Mouse (Mus musculus): Measurements from ENCODE around the gene Arl3. TPM values are rescaled to one million over a fixed set of nuclear protein-coding genes. Genes with fewer than 3 reads are reported as not detected.

The Arl3 gene
- polyA plus RNA-seq, 1 experiment from 2014 or later: 246 TPM

DNA sequence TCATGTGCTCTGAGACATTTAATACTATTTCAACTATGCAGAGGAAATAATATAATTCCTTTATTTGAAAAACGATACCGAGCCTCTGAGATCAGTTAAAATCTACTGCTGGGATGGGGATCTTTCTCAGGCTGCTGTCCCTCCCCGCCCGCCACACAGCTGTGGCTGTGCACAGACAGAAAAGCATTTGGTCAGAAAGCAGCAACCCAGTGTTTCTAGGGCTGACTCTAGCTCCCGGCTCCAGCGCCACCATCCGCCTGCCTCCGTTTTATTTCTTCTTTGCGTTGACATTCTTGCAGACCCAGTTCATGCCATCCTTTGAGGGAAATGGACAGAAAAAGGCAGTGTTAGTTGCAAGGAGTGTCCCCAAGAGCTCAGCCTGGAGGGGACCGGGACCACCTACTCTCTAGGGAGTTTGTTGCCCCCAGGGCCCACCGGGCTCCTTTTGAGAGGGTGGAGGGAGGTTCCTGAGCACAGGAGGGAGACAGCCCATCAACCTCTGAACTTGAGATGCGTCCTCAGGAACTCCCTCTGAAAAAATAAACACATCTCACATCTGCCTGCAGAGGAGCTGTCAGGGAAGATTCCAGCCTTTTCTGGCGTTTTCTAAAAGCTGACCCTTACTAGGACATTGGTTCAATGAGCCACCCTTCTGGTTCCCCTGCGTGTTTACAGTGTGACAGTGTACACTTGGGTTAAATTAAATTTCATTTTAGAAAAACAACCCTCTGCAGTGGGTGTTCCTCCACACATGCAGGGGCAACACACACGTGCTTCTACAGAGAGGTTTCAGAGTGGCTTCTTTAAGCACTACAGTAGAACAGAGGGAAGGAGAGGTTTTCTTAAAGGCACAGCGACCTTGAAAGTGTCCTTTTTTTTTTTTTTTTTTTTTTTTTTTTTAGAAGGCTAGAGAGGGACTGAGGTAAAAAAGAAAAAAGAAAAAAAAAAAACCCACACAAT is 41.6 kb downstream of the Arl3 start:
- Histone ChIP-seq H3K9me3 (ENCODE audit: control insufficient read depth, low read length) (no peaks in the 10 kb centered on the region), H3K9ac (replicated peaks; ENCODE audit: low read depth, low read length) (peak overlapping the region; percentile 23), H3K4me1 (replicated peaks; ENCODE audit: control insufficient read depth, insufficient read depth, low read length) (peaks cover 67% of the 10 kb centered on the region), H3K27me3 (replicated peaks; ENCODE audit: control insufficient read depth, insufficient read depth, low read length) (no peaks in the 10 kb centered on the region), H3K36me3 (ENCODE audit: control insufficient read depth, insufficient read depth) (peaks cover 3% of the 10 kb centered on the region; the same call in 1 of the 2 replicates), H3K4me2 (ENCODE audit: low read length) (peak overlapping the region; percentile 20; the same call in 1 of the 2 replicates), H3K27ac (ENCODE audit: low read length) (peak overlapping the region; percentile 26), H3K4me3 (replicated peaks; ENCODE audit: low read length) (no peak overlapping the region)
- WGBS: 15% methylated on average over 16 of the region's 16 CpGs
- no peak for ATAC-seq

DNA sequence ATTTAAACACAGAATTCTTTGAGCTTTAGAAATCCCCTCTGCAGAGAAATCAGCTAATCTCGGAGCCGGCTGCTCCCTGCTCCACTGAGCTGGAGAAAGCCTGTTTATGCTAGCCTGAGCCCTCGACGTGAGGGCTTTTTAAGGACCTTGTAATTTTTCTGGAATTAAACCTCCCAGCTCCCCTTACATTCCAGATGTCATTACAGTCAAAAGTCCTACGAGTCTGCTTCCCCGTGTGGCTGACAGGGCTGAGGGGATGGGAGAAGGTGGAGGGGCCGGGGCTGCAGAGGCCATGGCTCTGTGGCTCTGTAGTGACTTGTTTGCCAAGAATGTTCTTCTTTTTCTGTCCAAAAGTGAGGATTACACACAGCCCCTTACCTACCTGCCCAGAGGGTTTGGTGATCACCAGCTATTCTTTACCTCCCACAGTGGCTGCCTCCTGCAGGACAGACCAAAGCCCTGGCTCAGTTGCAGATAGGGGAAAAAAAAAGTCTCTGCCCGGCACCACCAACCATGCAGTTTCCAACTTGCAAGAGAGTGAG is 42.5 kb downstream of the Arl3 start:
- Histone ChIP-seq H3K9me3 (ENCODE audit: control insufficient read depth, low read length) (no peaks in the 10 kb centered on the region), H3K27ac (ENCODE audit: low read length) (peak overlapping the region; percentile 85), H3K27me3 (replicated peaks; ENCODE audit: control insufficient read depth, insufficient read depth, low read length) (no peaks in the 10 kb centered on the region), H3K9ac (replicated peaks; ENCODE audit: low read depth, low read length) (0 out of 2 replicates have a peak overlapping the region, but pooled peaks have one; percentile 30), H3K4me1 (replicated peaks; ENCODE audit: control insufficient read depth, insufficient read depth, low read length) (peaks cover 75% of the 10 kb centered on the region), H3K4me3 (replicated peaks; ENCODE audit: low read length) (no peak overlapping the region), H3K36me3 (ENCODE audit: control insufficient read depth, insufficient read depth) (no peaks in the 10 kb centered on the region), H3K4me2 (ENCODE audit: low read length) (no peak overlapping the region)
- 24% methylated on average over 8 of the region's 8 CpGs for WGBS
- ATAC-seq: no peak

DNA sequence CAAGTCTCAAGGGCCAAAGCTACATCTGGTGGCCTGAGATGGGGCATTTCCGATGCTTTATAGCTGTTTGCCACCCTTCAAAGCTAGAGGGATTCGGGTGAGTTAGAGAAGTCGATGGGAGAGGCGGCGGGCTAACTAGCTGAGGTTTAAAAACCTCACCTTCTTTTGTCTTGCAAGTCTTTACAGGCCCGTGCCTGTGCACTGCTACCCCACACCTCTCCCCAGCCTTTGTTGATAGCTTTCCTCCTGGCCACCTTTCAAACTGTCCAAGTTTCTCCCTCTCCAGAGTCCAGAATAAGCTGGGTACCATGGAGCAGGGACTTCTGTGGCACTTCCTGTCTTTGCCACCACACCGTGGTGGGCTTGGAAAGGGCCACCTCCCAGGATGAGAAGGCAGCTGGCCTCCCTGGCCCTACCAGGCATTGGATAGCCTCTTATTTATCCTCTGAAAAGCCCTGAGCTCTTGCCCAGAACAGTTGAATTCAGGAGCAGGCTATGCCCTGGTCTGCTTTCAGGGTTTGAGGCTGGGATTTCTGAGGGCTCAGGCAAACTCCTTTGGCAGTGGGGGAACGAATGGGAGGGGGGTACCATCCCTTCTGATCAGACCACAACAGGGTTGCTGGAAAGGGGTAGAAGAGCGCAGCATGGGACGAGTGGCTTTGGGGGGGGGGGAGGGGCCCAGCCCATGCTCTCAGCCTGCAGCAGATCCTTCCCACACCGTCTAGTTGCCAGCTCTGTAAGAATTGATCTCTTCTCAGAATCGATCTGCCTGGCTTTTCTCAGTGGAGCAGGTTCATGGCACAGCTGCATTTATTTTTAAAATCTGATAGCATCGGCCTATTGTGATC is 43.2 kb downstream of the Arl3 start:
- H3K4me3 ChIP-seq (replicated peaks; ENCODE audit: low read length): no peak overlapping the region
- peak overlapping the region; percentile 85 for H3K27ac ChIP-seq (ENCODE audit: low read length)
- H3K36me3 ChIP-seq (ENCODE audit: control insufficient read depth, insufficient read depth): no peaks in the 10 kb centered on the region
- peaks cover 82% of the 10 kb centered on the region for H3K4me1 ChIP-seq (replicated peaks; ENCODE audit: control insufficient read depth, insufficient read depth, low read length)
- H3K27me3 ChIP-seq (replicated peaks; ENCODE audit: control insufficient read depth, insufficient read depth, low read length): no peaks in the 10 kb centered on the region
- no peaks in the 10 kb centered on the region for H3K9me3 ChIP-seq (ENCODE audit: control insufficient read depth, low read length)
- H3K4me2 ChIP-seq (ENCODE audit: low read length): peak overlapping the region; percentile 70; the same call in 1 of the 2 replicates
- H3K9ac ChIP-seq (replicated peaks; ENCODE audit: low read depth, low read length): peak overlapping the region; percentile 30; the same call in 1 of the 2 replicates
- WGBS: 14% methylated on average over 13 of the region's 13 CpGs
- 0 out of 2 replicates have a peak, but pooled peaks have one; percentile 2 for ATAC-seq

DNA sequence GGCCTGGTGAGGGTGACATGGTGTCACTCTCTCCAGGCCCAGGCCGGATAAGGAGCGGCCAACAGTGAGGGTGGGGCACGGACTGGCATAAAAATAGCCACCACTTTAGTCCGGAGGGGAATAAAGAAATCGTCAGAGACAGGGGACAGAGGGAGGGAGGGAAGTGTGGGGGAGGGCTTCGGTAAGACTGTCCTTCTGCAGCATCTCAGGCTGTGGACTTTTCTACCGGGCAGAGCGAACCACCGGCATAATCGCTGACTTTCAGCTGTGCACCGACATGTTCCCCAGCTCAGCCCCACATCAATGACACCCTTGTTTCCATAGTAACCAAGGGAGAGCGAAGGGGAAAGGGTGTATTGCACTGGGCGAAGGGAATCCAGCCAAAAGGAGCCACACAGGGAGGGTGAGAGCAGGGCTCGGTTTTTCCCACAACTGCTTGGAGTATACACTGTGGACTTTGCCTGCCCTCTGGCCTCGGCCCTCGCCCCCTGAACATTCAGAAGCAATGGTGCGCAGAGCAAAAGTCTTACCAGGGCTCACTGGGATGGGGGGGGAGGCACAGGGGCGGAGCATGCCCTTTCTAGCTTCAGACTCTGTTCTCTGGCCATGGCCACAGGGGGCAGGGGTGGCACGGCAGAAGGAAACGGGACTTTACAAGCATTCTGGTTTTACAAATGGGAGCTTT is 44.3 kb downstream of the Arl3 start:
- WGBS: under 1% methylated on average over 20 of the region's 20 CpGs
- Histone ChIP-seq H3K4me2 (ENCODE audit: low read length) (peak overlapping the region; percentile 70), H3K27me3 (replicated peaks; ENCODE audit: control insufficient read depth, insufficient read depth, low read length) (no peaks in the 10 kb centered on the region), H3K36me3 (ENCODE audit: control insufficient read depth, insufficient read depth) (no peaks in the 10 kb centered on the region), H3K4me3 (replicated peaks; ENCODE audit: low read length) (peak overlapping the region; percentile 36), H3K27ac (ENCODE audit: low read length) (peak overlapping the region; percentile 85), H3K9me3 (ENCODE audit: control insufficient read depth, low read length) (no peaks in the 10 kb centered on the region), H3K9ac (replicated peaks; ENCODE audit: low read depth, low read length) (peak overlapping the region; percentile 56), H3K4me1 (replicated peaks; ENCODE audit: control insufficient read depth, insufficient read depth, low read length) (peaks cover 93% of the 10 kb centered on the region)
- ATAC-seq: peak; percentile 63

DNA sequence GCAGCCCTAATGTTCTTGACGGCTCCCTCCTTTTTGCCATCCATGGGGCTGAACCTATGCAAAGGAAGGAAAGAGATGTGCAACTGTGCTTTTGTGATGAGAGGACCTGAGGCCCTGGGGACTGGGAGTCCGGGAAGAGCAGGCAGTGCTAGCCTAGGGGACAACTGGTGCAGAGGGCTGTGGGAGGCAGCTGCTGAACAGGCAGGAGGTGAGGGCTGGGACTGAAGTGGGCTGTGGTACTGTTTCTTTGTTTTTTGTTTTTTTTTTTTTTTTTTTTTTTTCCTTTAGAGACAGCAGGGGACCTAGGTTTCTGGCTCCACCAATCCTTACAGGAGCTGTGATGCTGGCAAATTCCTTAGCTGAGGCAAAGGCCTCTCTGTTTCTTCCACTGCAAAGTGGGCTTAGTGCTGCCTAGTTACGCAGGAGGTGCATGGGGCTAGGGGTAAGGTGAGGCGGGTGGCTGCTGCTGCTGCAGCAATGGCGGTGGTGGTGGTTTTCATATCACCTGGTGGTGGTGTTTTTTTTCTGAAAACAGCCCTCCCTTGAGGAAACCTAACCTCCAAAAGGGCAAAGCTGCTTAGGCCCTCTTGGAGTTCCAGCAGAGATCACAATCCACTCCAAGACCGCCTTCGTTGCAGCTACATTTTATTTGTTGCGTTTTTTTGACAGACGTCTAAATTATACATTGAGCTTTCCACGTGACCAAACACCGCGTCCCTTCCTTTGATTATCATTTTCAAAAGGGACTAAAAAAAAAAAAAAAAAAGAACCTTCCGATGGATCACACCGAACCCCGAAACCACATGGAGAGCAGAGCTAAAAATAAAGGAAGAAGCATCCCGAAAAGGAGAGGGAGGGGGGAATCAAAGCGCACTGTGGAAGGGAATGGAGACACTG is 45.1 kb downstream of the Arl3 start:
- WGBS: 9% methylated on average over 17 of the region's 17 CpGs
- no peak for ATAC-seq
- H3K4me2 ChIP-seq (ENCODE audit: low read length): peak overlapping the region; percentile 70
- H3K4me3 ChIP-seq (replicated peaks; ENCODE audit: low read length): peak overlapping the region; percentile 36
- peak overlapping the region; percentile 85 for H3K27ac ChIP-seq (ENCODE audit: low read length)
- H3K9me3 ChIP-seq (ENCODE audit: control insufficient read depth, low read length): no peaks in the 10 kb centered on the region
- peak overlapping the region; percentile 56 for H3K9ac ChIP-seq (replicated peaks; ENCODE audit: low read depth, low read length)
- peaks cover 98% of the 10 kb centered on the region for H3K4me1 ChIP-seq (replicated peaks; ENCODE audit: control insufficient read depth, insufficient read depth, low read length)
- H3K27me3 ChIP-seq (replicated peaks; ENCODE audit: control insufficient read depth, insufficient read depth, low read length): no peaks in the 10 kb centered on the region
- H3K36me3 ChIP-seq (ENCODE audit: control insufficient read depth, insufficient read depth): no peaks in the 10 kb centered on the region

DNA sequence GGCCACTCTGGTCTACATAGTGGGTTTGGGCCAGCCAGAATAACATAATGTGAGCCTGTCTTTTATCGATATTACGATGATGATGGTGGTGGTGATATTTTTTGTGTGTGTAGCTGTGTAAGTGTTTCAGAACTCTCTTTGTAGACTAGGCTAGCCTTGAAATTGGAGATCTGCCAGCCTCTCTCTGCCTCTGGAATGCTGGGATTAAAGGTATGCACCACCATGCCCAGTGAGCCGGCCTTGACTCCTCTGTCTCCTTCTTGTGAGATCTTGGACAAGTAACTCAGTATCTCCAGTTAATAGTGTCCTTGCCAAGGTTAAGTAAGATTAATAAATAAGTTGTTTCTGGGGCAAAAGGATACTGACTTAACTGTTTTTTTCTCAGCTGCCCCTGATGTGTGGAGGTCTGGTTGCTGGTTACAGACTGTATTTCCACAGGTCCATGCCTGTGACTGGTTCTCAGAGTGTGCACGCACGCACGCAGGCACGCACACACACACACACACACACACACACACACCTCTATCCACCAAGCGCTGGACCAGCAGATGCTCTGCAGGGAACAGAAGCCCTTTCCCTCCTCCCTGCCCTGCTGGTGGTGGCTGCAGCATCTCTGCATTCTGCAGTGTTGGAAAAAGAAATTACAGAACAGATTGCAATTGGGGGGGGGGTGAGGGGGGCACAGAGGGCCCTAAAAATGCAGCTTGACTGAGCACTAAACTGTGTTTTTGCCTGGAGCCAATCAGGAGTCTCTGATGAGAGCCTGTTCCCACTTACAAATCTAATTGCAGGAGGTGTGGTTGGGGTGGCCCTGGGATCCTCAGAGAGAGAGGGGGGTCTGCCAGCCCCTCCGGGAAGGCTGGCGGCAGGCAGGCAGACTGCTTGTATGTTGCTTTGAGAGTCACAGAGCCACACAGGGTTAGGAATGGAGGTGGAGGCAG is 47.0 kb downstream of the Arl3 start:
- H3K4me1 ChIP-seq (replicated peaks; ENCODE audit: control insufficient read depth, insufficient read depth, low read length): peaks cover 80% of the 10 kb centered on the region
- 32% methylated on average over 10 of the region's 10 CpGs for WGBS
- H3K27me3 ChIP-seq (replicated peaks; ENCODE audit: control insufficient read depth, insufficient read depth, low read length): no peaks in the 10 kb centered on the region
- no peak overlapping the region for H3K4me3 ChIP-seq (replicated peaks; ENCODE audit: low read length)
- H3K36me3 ChIP-seq (ENCODE audit: control insufficient read depth, insufficient read depth): no peaks in the 10 kb centered on the region
- ATAC-seq: peak; percentile 29
- no peak overlapping the region for H3K9ac ChIP-seq (replicated peaks; ENCODE audit: low read depth, low read length)
- no peak overlapping the region for H3K4me2 ChIP-seq (ENCODE audit: low read length)
- no peaks in the 10 kb centered on the region for H3K9me3 ChIP-seq (ENCODE audit: control insufficient read depth, low read length)
- H3K27ac ChIP-seq (ENCODE audit: low read length): peak overlapping the region; percentile 59

DNA sequence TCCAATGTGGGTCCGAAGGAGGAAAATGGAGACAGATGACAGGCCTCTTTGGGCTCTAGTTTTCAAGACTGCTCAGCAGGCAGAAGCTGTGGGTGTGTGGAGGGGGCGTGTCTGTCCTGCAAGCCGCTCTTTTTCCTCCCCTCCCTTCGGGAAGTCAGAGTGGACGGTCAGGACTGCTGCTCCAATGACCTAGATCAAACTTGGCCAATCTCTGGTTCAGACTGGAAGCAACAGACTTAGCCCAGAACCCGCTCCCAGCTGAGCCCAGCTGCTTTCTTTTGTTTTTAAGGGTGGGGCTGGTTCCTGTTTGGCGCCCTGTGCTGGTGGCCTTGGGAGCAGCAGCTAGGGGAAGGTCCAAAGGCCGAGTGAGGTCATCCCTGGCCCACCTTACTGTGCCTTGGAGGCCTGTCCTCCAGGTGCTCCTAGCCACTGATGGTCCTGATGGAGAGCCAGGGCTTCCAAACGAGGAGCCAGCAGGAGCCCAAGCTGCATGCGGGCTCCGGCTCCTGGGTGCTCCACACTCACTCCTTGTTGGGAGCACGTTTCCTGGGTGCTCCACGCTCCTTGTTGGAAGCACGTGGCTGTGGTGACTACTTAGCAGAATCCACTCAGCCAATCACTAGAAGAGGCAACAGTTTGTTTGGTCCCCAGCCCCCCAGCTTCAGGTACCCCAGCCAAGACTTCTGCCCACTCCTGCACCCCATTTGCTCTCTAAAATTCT is 48.2 kb downstream of the Arl3 start:
- peak overlapping the region; percentile 33; the same call in 1 of the 2 replicates for H3K9ac ChIP-seq (replicated peaks; ENCODE audit: low read depth, low read length)
- peaks cover 68% of the 10 kb centered on the region for H3K4me1 ChIP-seq (replicated peaks; ENCODE audit: control insufficient read depth, insufficient read depth, low read length)
- whole genome bisulfite sequencing: 28% methylated on average over 14 of the region's 14 CpGs
- ATAC-seq: no peak
- H3K36me3 ChIP-seq (ENCODE audit: control insufficient read depth, insufficient read depth): no peaks in the 10 kb centered on the region
- no peaks in the 10 kb centered on the region for H3K9me3 ChIP-seq (ENCODE audit: control insufficient read depth, low read length)
- H3K27ac ChIP-seq (ENCODE audit: low read length): peak overlapping the region; percentile 84
- H3K27me3 ChIP-seq (replicated peaks; ENCODE audit: control insufficient read depth, insufficient read depth, low read length): no peaks in the 10 kb centered on the region
- H3K4me2 ChIP-seq (ENCODE audit: low read length): peak overlapping the region; percentile 50
- H3K4me3 ChIP-seq (replicated peaks; ENCODE audit: low read length): no peak overlapping the region

All from forebrain, embryonic 16.5 days (tissue).